Mouse (Mus musculus) midbrain, embryonic 11.5 days (tissue): Measurements from ENCODE around the gene Cyp1a2. TPM values are rescaled to one million over a fixed set of nuclear protein-coding genes. Genes with fewer than 3 reads are reported as not detected.

ENCODE experiments used
- ATAC-seq: fragments of 200-750 bp; cut with Nextera tagmentation; 2 replicates; pipeline ENCODE4 v1.8.0; 2017; ENCODE audit warnings: moderate TSS enrichment, moderate library complexity; ENCODE audit not compliant: low FRiP score
- DNase-seq: peaks from one replicate; pipeline ENCODE4 v3.0.0; 2015; ENCODE audit warnings: low spot score; ENCODE audit errors: missing footprints
- H3K27ac ChIP-seq: fragments of 300-500 bp; sonication (generic); 2 replicates; pipeline ENCODE4 v1.5.1; 2014; ENCODE audit warnings: low read depth, low read length
- H3K27me3 ChIP-seq: fragments of 300-500 bp; sonication (generic); 2 replicates; pipeline ENCODE4 v1.6.1; 2014; ENCODE audit warnings: mild to moderate bottlenecking, low read length, moderate library complexity, mixed read lengths; ENCODE audit not compliant: control insufficient read depth, insufficient read depth
- H3K36me3 ChIP-seq: fragments of 300-500 bp; sonication (generic); 2 replicates; pipeline ENCODE4 v1.6.1; 2014; ENCODE audit warnings: mild to moderate bottlenecking, low read length, moderate library complexity, mixed read lengths; ENCODE audit not compliant: control insufficient read depth, insufficient read depth
- H3K4me1 ChIP-seq: fragments of 300-500 bp; sonication (generic); 2 replicates; pipeline ENCODE4 v1.6.1; 2014; ENCODE audit warnings: low read length; ENCODE audit not compliant: control insufficient read depth, insufficient read depth
- H3K4me2 ChIP-seq: fragments of 300-500 bp; sonication (generic); 2 replicates; pipeline ENCODE4 v1.6.1; 2014; ENCODE audit warnings: mild to moderate bottlenecking, moderate library complexity
- H3K4me3 ChIP-seq: fragments of 300-500 bp; sonication (generic); 2 replicates; pipeline ENCODE4 v1.5.1; 2014; ENCODE audit warnings: low read depth, low read length
- H3K9ac ChIP-seq: fragments of 300-500 bp; sonication (generic); 2 replicates; pipeline ENCODE4 v1.6.1; 2014; ENCODE audit warnings: low read length
- H3K9me3 ChIP-seq: fragments of 300-500 bp; sonication (generic); 2 replicates; pipeline ENCODE4 v1.6.1; 2016; ENCODE audit warnings: low read length; ENCODE audit not compliant: control insufficient read depth
- WGBS: fragments of 180-500 bp; shearing (Covaris S2); extraction: QIAGEN DNeasy Blood & Tissue Kit; methylation state at CpG from one replicate; pipeline ENCODE4 v1.1.7; 2014; 5-methylcytosine and 5-hydroxymethylcytosine counted together
- polyA plus RNA-seq: library from polyadenylated mRNA; unstranded; fragments of >200 nt; fragmentation: Nextera tagmentation; extraction: Ambion mirVana; gene quantifications from 2 replicates; pipeline ENCODE4 v1.2.1, GENCODE M21; 2014

Gene Cyp1a2
- not detected in 2 replicates for polyA plus RNA-seq

GRCm38 (mm10) chr9:57683520-57683919, at the start of gene Cyp1a2:
TSS of gene Cyp1a2 (minus strand) at chr9:57683703.
- DNase-seq (no peak), ATAC-seq (no peak)
- H3K36me3 ChIP-seq: no peaks in the 10 kb centered on the region
- no peak within 1 kb of the TSS for H3K4me3 ChIP-seq
- H3K9ac ChIP-seq: no peak within 1 kb of the TSS
- no peaks in the 10 kb centered on the region for H3K27me3 ChIP-seq
- no peak within 1 kb of the TSS for H3K4me2 ChIP-seq
- WGBS: 74% methylated on average over 5 of the region's 5 CpGs
- H3K4me1 ChIP-seq: no peaks in the 10 kb centered on the region
- no peak within 1 kb of the TSS for H3K27ac ChIP-seq
- H3K9me3 ChIP-seq: no peaks in the 10 kb centered on the region

GRCm38 (mm10) chr9:57728312-57728711, 44.8 kb upstream of the Cyp1a2 start:
- H3K36me3 ChIP-seq: peaks cover 10% of the 10 kb centered on the region
- WGBS: 91% methylated on average over 1 of the region's 1 CpGs
- ATAC-seq: no peak

GRCm38 (mm10) chr9:57724701-57725100, 41.2 kb upstream of the Cyp1a2 start:
- Histone ChIP-seq H3K27ac (no peak overlapping the region), H3K36me3 (peaks cover 10% of the 10 kb centered on the region), H3K4me1 (no peaks in the 10 kb centered on the region), H3K4me3 (no peak overlapping the region), H3K27me3 (no peaks in the 10 kb centered on the region), H3K9ac (no peak overlapping the region), H3K4me2 (no peak overlapping the region), H3K9me3 (no peaks in the 10 kb centered on the region)
- DNase-seq (no peak), ATAC-seq (no peak)
- WGBS: 96% methylated on average over 3 of the region's 3 CpGs

More at GRCm38 (mm10) chr9:57728312-57728711, 44.8 kb upstream of the Cyp1a2 start:
- Histone ChIP-seq H3K27me3 (no peaks in the 10 kb centered on the region), H3K27ac (no peak overlapping the region), H3K9me3 (no peaks in the 10 kb centered on the region), H3K9ac (no peak overlapping the region), H3K4me3 (no peak overlapping the region), H3K4me1 (no peaks in the 10 kb centered on the region), H3K4me2 (no peak overlapping the region)
- DNase-seq: no peak

- H3K4me3 ChIP-seq: no peak overlapping the region
- H3K4me1 ChIP-seq: no peaks in the 10 kb centered on the region
- DNase-seq (no peak), ATAC-seq (no peak)
- no peak overlapping the region for H3K4me2 ChIP-seq
- no peak overlapping the region for H3K27ac ChIP-seq
- no peak overlapping the region for H3K9ac ChIP-seq
- WGBS: 90% methylated on average over 5 of the region's 5 CpGs
- no peaks in the 10 kb centered on the region for H3K9me3 ChIP-seq
- H3K27me3 ChIP-seq: no peaks in the 10 kb centered on the region
- peaks cover 10% of the 10 kb centered on the region for H3K36me3 ChIP-seq
Observed at GRCm38 (mm10) chr9:57723796-57724195, 40.3 kb upstream of the Cyp1a2 start.

GRCm38 (mm10) chr9:57723315-57723715, 39.8 kb upstream of the Cyp1a2 start:
- Histone ChIP-seq H3K4me3 (no peak overlapping the region), H3K9me3 (no peaks in the 10 kb centered on the region), H3K27ac (no peak overlapping the region), H3K4me1 (no peaks in the 10 kb centered on the region), H3K27me3 (no peaks in the 10 kb centered on the region), H3K9ac (no peak overlapping the region), H3K4me2 (no peak overlapping the region), H3K36me3 (peaks cover 12% of the 10 kb centered on the region)
- 82% methylated on average over 5 of the region's 5 CpGs for WGBS
- no peak for ATAC-seq
- no peak for DNase-seq

GRCm38 (mm10) chr9:57722371-57722770, 38.9 kb upstream of the Cyp1a2 start:
- H3K27ac ChIP-seq: no peak overlapping the region
- H3K9ac ChIP-seq: no peak overlapping the region
- DNase-seq (no peak), ATAC-seq (no peak)
- WGBS: 97% methylated on average over 1 of the region's 1 CpGs
- H3K4me2 ChIP-seq: no peak overlapping the region
- H3K4me3 ChIP-seq: no peak overlapping the region
- no peaks in the 10 kb centered on the region for H3K9me3 ChIP-seq
- H3K4me1 ChIP-seq: no peaks in the 10 kb centered on the region
- H3K36me3 ChIP-seq: peaks cover 12% of the 10 kb centered on the region
- H3K27me3 ChIP-seq: no peaks in the 10 kb centered on the region

- H3K36me3 ChIP-seq: peaks cover 11% of the 10 kb centered on the region
- WGBS: 92% methylated on average over 3 of the region's 3 CpGs
Observed at GRCm38 (mm10) chr9:57720736-57721135, 37.2 kb upstream of the Cyp1a2 start.

GRCm38 (mm10) chr9:57718408-57718807, 34.9 kb upstream of the Cyp1a2 start:
- no peak overlapping the region for H3K9ac ChIP-seq
- H3K4me3 ChIP-seq: no peak overlapping the region
- H3K4me1 ChIP-seq: no peaks in the 10 kb centered on the region
- no peak for DNase-seq
- peaks cover 12% of the 10 kb centered on the region for H3K36me3 ChIP-seq
- no peak overlapping the region for H3K4me2 ChIP-seq
- H3K9me3 ChIP-seq: no peaks in the 10 kb centered on the region
- no peak overlapping the region for H3K27ac ChIP-seq
- WGBS: 87% methylated on average over 7 of the region's 7 CpGs
- H3K27me3 ChIP-seq: no peaks in the 10 kb centered on the region
- no peak for ATAC-seq

More at GRCm38 (mm10) chr9:57720736-57721135, 37.2 kb upstream of the Cyp1a2 start:
- ATAC-seq (no peak), DNase-seq (no peak)
- Histone ChIP-seq H3K9me3 (no peaks in the 10 kb centered on the region), H3K27ac (no peak overlapping the region), H3K4me1 (no peaks in the 10 kb centered on the region), H3K9ac (no peak overlapping the region), H3K4me2 (no peak overlapping the region), H3K4me3 (no peak overlapping the region), H3K27me3 (no peaks in the 10 kb centered on the region)

GRCm38 (mm10) chr9:57712194-57712593, 28.7 kb upstream of the Cyp1a2 start:
- DNase-seq: no peak
- 73% methylated on average over 2 of the region's 2 CpGs for WGBS

More at GRCm38 (mm10) chr9:57712194-57712593, 28.7 kb upstream of the Cyp1a2 start:
- H3K36me3 ChIP-seq: peaks cover 7% of the 10 kb centered on the region; the same call in 1 of the 2 replicates
- ATAC-seq: no peak
- peaks cover 7% of the 10 kb centered on the region for H3K4me1 ChIP-seq
- H3K4me2 ChIP-seq: no peak overlapping the region
- H3K9me3 ChIP-seq: no peaks in the 10 kb centered on the region
- no peaks in the 10 kb centered on the region for H3K27me3 ChIP-seq
- H3K27ac ChIP-seq: no peak overlapping the region
- no peak overlapping the region for H3K4me3 ChIP-seq
- H3K9ac ChIP-seq: no peak overlapping the region
